Mouse (Mus musculus) limb, embryonic 15.5 days (tissue): ENCODE results near the gene Cox6b1. TPM values are rescaled to one million over a fixed set of nuclear protein-coding genes. Genes with fewer than 3 reads are reported as not detected.

Source experiments
- ATAC-seq: fragments of 200-750 bp; cut with Nextera tagmentation; 2 replicates; pipeline ENCODE4 v1.8.0; 2017; ENCODE audit warnings: low read depth, moderate TSS enrichment; ENCODE audit not compliant: insufficient number of reproducible peaks, low FRiP score, low TSS enrichment
- H3K27ac ChIP-seq: fragments of 300-500 bp; sonication (generic); 2 replicates; pipeline ENCODE4 v1.5.1; 2015; ENCODE audit warnings: moderate library complexity, mild to moderate bottlenecking, inconsistent platforms
- H3K27me3 ChIP-seq: fragments of 300-500 bp; sonication (generic); 2 replicates; pipeline ENCODE4 v1.6.1; 2015; ENCODE audit warnings: inconsistent platforms
- H3K36me3 ChIP-seq: fragments of 300-500 bp; sonication (generic); 2 replicates; pipeline ENCODE4 v1.6.1; 2015; ENCODE audit warnings: inconsistent platforms
- H3K4me1 ChIP-seq: fragments of 300-500 bp; sonication (generic); 2 replicates; pipeline ENCODE4 v1.6.1; 2015; ENCODE audit warnings: inconsistent platforms
- H3K4me2 ChIP-seq: fragments of 300-500 bp; sonication (generic); 2 replicates; pipeline ENCODE4 v1.6.1; 2015; ENCODE audit warnings: mild to moderate bottlenecking, inconsistent platforms
- H3K4me3 ChIP-seq: fragments of 300-500 bp; sonication (generic); 2 replicates; pipeline ENCODE4 v1.5.1; 2015; ENCODE audit warnings: mild to moderate bottlenecking, inconsistent platforms
- H3K9ac ChIP-seq: fragments of 300-500 bp; sonication (generic); 2 replicates; pipeline ENCODE4 v1.6.1; 2015; ENCODE audit warnings: inconsistent platforms
- H3K9me3 ChIP-seq: fragments of 300-500 bp; sonication (generic); 2 replicates; pipeline ENCODE4 v1.6.1; 2016; ENCODE audit warnings: inconsistent platforms
- WGBS: fragments of 180-500 bp; shearing (Covaris S2); methylation state at CpG from one replicate; pipeline ENCODE4 v1.1.7; 2015; 5-methylcytosine and 5-hydroxymethylcytosine counted together
- microRNA-seq: library from miRNA; unstranded; fragments of <30 nt; microRNA quantifications from one replicate; pipeline ENCODE4, GENCODE M21; 2016
- polyA plus RNA-seq: library from polyadenylated mRNA; unstranded; fragments of >200 nt; fragmentation: Nextera tagmentation; extraction: Ambion mirVana; gene quantifications from 2 replicates; pipeline ENCODE4 v1.2.1, GENCODE M21; 2015

Gene Cox6b1
- polyA plus RNA-seq, 1 experiment from 2014 or later: 763 TPM

GRCm38 (mm10) chr7:30579950-30580349 lies 46.0 kb downstream of the Cox6b1 start:
- WGBS: 89% methylated on average over 8 of the region's 8 CpGs
- Histone ChIP-seq H3K36me3 (peaks cover 100% of the 10 kb centered on the region), H3K4me2 (no peak overlapping the region)

GRCm38 (mm10) chr7:30572969-30573368 lies 53.0 kb downstream of the Cox6b1 start:
- no peak overlapping the region for H3K9ac ChIP-seq
- no peaks in the 10 kb centered on the region for H3K27me3 ChIP-seq
- H3K27ac ChIP-seq: no peak overlapping the region
- H3K4me2 ChIP-seq: no peak overlapping the region
- H3K4me3 ChIP-seq: no peak overlapping the region
- peaks cover 98% of the 10 kb centered on the region for H3K36me3 ChIP-seq
- no peaks in the 10 kb centered on the region for H3K9me3 ChIP-seq
- ATAC-seq: no peak
- WGBS: 69% methylated on average over 2 of the region's 2 CpGs
- no peaks in the 10 kb centered on the region for H3K4me1 ChIP-seq

More at GRCm38 (mm10) chr7:30579950-30580349, 46.0 kb downstream of the Cox6b1 start:
- no peak overlapping the region for H3K9ac ChIP-seq
- no peaks in the 10 kb centered on the region for H3K4me1 ChIP-seq
- H3K4me3 ChIP-seq: no peak overlapping the region
- no peaks in the 10 kb centered on the region for H3K9me3 ChIP-seq
- ATAC-seq: no peak
- H3K27me3 ChIP-seq: no peaks in the 10 kb centered on the region
- no peak overlapping the region for H3K27ac ChIP-seq

GRCm38 (mm10) chr7:30572389-30572788 lies 53.6 kb downstream of the Cox6b1 start:
- 86% methylated on average over 5 of the region's 5 CpGs for WGBS
- no peaks in the 10 kb centered on the region for H3K9me3 ChIP-seq
- H3K36me3 ChIP-seq: peaks cover 95% of the 10 kb centered on the region
- ATAC-seq: no peak
- H3K4me2 ChIP-seq: no peak overlapping the region
- no peak overlapping the region for H3K4me3 ChIP-seq
- no peak overlapping the region for H3K9ac ChIP-seq
- H3K27me3 ChIP-seq: no peaks in the 10 kb centered on the region
- H3K4me1 ChIP-seq: no peaks in the 10 kb centered on the region
- no peak overlapping the region for H3K27ac ChIP-seq

GRCm38 (mm10) chr7:30567555-30567954 lies 58.4 kb downstream of the Cox6b1 start:
- WGBS: 88% methylated on average over 11 of the region's 11 CpGs
- H3K4me1 ChIP-seq: peaks cover 7% of the 10 kb centered on the region

More at GRCm38 (mm10) chr7:30567555-30567954, 58.4 kb downstream of the Cox6b1 start:
- Histone ChIP-seq H3K4me2 (no peak overlapping the region), H3K27me3 (no peaks in the 10 kb centered on the region), H3K9me3 (no peaks in the 10 kb centered on the region), H3K27ac (no peak overlapping the region), H3K4me3 (no peak overlapping the region), H3K9ac (no peak overlapping the region), H3K36me3 (peaks cover 74% of the 10 kb centered on the region)
- no peak for ATAC-seq

Small RNA genes lying within 50 kb of the gene (microRNA-seq; reads per million reads assigned to microRNA genes)
- gene Mir3569: not detected

Other genes starting within 250 kb of the Cox6b1 start
- gene Tyrobp, start 212.4 kb downstream of the Cox6b1 start, polyA plus RNA-seq: 78.9 and 87.7 TPM in 2 replicates
- gene Hcst, start 206.3 kb downstream of the Cox6b1 start, polyA plus RNA-seq: 2.7 and 3.3 TPM in 2 replicates
- 1.4 and 2.1 TPM in 2 replicates for gene Nfkbid, start 204.4 kb downstream of the Cox6b1 start, polyA plus RNA-seq
- 28.6 and 32.7 TPM in 2 replicates for gene Aplp1, start 180.6 kb downstream of the Cox6b1 start, polyA plus RNA-seq
- gene Kirrel2, start 168.5 kb downstream of the Cox6b1 start, polyA plus RNA-seq: 0.04 and 0.38 TPM in 2 replicates
- gene Nphs1, start 167.8 kb downstream of the Cox6b1 start, polyA plus RNA-seq: 0.07 TPM in 1 of 2 replicates, not detected in the other
- 0.18 TPM in 1 of 2 replicates, not detected in the other for gene Prodh2, start 132.5 kb downstream of the Cox6b1 start, polyA plus RNA-seq
- gene Arhgap33, start 91.1 kb downstream of the Cox6b1 start, polyA plus RNA-seq: 7.8 and 8.0 TPM in 2 replicates
- 17.6 and 29.4 TPM in 2 replicates for gene Hspb6, start 74.0 kb downstream of the Cox6b1 start, polyA plus RNA-seq
- 11.3 and 12.1 TPM in 2 replicates for gene Proser3, start 73.9 kb downstream of the Cox6b1 start, polyA plus RNA-seq
- 37.9 and 49.4 TPM in 2 replicates for gene Lin37, start 66.3 kb downstream of the Cox6b1 start, polyA plus RNA-seq
- 83.0 and 85.3 TPM in 2 replicates for gene U2af1l4, start 62.9 kb downstream of the Cox6b1 start, polyA plus RNA-seq
- 12.2 and 12.4 TPM in 2 replicates for gene Gm49396, start 62.8 kb downstream of the Cox6b1 start, polyA plus RNA-seq
- gene Psenen, start 62.5 kb downstream of the Cox6b1 start, polyA plus RNA-seq: 126 and 146 TPM in 2 replicates
- gene Igflr1, start 60.7 kb downstream of the Cox6b1 start, polyA plus RNA-seq: 3.0 and 3.5 TPM in 2 replicates
- 7.3 and 8.1 TPM in 2 replicates for gene Kmt2b, start 37.4 kb downstream of the Cox6b1 start, polyA plus RNA-seq
- 3.0 and 4.2 TPM in 2 replicates for gene Zbtb32, start 27.2 kb downstream of the Cox6b1 start, polyA plus RNA-seq
- gene Upk1a, start 13.3 kb downstream of the Cox6b1 start, polyA plus RNA-seq: 0.45 and 0.58 TPM in 2 replicates
- gene Etv2, start 9.7 kb upstream of the Cox6b1 start, polyA plus RNA-seq: not detected in 2 replicates
- 104 and 114 TPM in 2 replicates for gene Rbm42, start 24.2 kb upstream of the Cox6b1 start, polyA plus RNA-seq
- gene Haus5, start 38.8 kb upstream of the Cox6b1 start, polyA plus RNA-seq: 33.6 and 34.4 TPM in 2 replicates
- gene Pmis2, start 45.5 kb upstream of the Cox6b1 start, polyA plus RNA-seq: not detected in 2 replicates
- gene 2200002J24Rik, start 72.8 kb upstream of the Cox6b1 start, polyA plus RNA-seq: 1.1 and 1.4 TPM in 2 replicates
- 0.19 and 0.99 TPM in 2 replicates for gene Atp4a, start 86.1 kb upstream of the Cox6b1 start, polyA plus RNA-seq
- gene Tmem147, start 103.4 kb upstream of the Cox6b1 start, polyA plus RNA-seq: 197 and 199 TPM in 2 replicates
- gene Gapdhs, start 117.5 kb upstream of the Cox6b1 start, polyA plus RNA-seq: 0.52 and 0.66 TPM in 2 replicates
- 293 and 299 TPM in 2 replicates for gene Sbsn, start 125.3 kb upstream of the Cox6b1 start, polyA plus RNA-seq
- 913 and 939 TPM in 2 replicates for gene Dmkn, start 137.6 kb upstream of the Cox6b1 start, polyA plus RNA-seq
- gene Krtdap, start 161.7 kb upstream of the Cox6b1 start, polyA plus RNA-seq: 3,274 and 3,770 TPM in 2 replicates
- gene Ffar2, start 197.6 kb upstream of the Cox6b1 start, polyA plus RNA-seq: 0.27 TPM in 1 of 2 replicates, not detected in the other
- gene Ffar3, start 230.0 kb upstream of the Cox6b1 start, polyA plus RNA-seq: not detected in 2 replicates
- gene Ffar1, start 235.4 kb upstream of the Cox6b1 start, polyA plus RNA-seq: not detected in 2 replicates